Mouse (Mus musculus) thymus, adult 2 months (tissue): ENCODE measurements around the gene Riox2.

Experiments used
- CTCF ChIP-seq: fragments of 200-500 bp; IDR thresholded peaks from 2 replicates; pipeline ENCODE4 v1.5.1; 2012; ENCODE audit warnings: mild to moderate bottlenecking, control low read depth, low read length, moderate library complexity, borderline replicate concordance; ENCODE audit not compliant: control insufficient read depth, poor library complexity, insufficient read depth; ENCODE audit errors: extremely low read depth
- POLR2A ChIP-seq: fragments of 200-500 bp; IDR thresholded peaks from 2 replicates; pipeline ENCODE4 v1.6.1; 2012; ENCODE audit warnings: mild to moderate bottlenecking, low read length, control low read depth, moderate library complexity; ENCODE audit not compliant: control insufficient read depth, poor library complexity, insufficient read depth; ENCODE audit errors: extremely low read depth

DNA sequence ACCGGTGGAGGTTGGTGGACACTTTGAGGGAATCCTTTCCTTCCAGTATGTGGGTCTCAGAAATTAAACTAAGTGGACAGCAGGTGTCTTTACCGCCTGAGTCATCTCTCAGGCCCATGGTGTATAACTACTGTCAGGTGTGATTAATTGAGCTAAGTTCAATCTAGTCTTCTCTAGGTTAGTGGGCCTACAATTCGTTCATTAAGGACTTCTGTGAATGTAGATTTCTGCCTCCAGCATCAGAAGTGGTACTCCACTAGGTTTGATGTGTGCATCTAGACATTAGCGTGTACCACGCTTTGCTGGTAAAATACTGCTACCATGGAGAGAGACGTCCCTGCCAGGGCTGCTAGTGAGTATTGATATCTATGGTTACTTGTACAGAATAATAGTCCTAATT, 971 bp downstream of the Riox2 start:
- TF ChIP-seq CTCF = no peak
- no peak for TF ChIP-seq POLR2A
